Mouse (Mus musculus) kidney, embryonic 14.5 days (tissue): ENCODE measurements around the gene Adamts14. TPM values are rescaled to one million over a fixed set of nuclear protein-coding genes. Genes with fewer than 3 reads are reported as not detected.
A peak's percentile ranks its signal among the peaks of the same experiment; 100 is the strongest.

Source experiments
- ATAC-seq: fragments of 200-750 bp; cut with Nextera tagmentation; 2 replicates; pipeline ENCODE4 v1.8.0; 2017; ENCODE audit warnings: moderate number of reproducible peaks, mild to moderate bottlenecking, moderate TSS enrichment, moderate library complexity; ENCODE audit not compliant: low FRiP score, low TSS enrichment
- H3K27ac ChIP-seq: fragments of 300-500 bp; sonication (generic); 2 replicates; pipeline ENCODE4 v1.5.1; 2014; ENCODE audit warnings: low read depth, mild to moderate bottlenecking, low read length, moderate library complexity, mixed read lengths
- H3K27me3 ChIP-seq: fragments of 300-500 bp; sonication (generic); 2 replicates; pipeline ENCODE4 v1.6.1; 2014; ENCODE audit warnings: mild to moderate bottlenecking, low read length; ENCODE audit not compliant: control insufficient read depth, insufficient read depth
- H3K36me3 ChIP-seq: fragments of 300-500 bp; sonication (generic); 2 replicates; pipeline ENCODE4 v1.6.1; 2014; ENCODE audit warnings: low read length, mixed read lengths; ENCODE audit not compliant: control insufficient read depth, insufficient read depth
- H3K4me1 ChIP-seq: fragments of 300-500 bp; sonication (generic); 2 replicates; pipeline ENCODE4 v1.6.1; 2014; ENCODE audit warnings: low read length, mixed read lengths; ENCODE audit not compliant: control insufficient read depth, insufficient read depth
- H3K4me2 ChIP-seq: fragments of 300-500 bp; sonication (generic); replicated peaks from 2 replicates; pipeline ENCODE4 v1.6.1; 2014; ENCODE audit warnings: low read depth, mild to moderate bottlenecking, low read length
- H3K4me3 ChIP-seq: fragments of 300-500 bp; sonication (generic); 2 replicates; pipeline ENCODE4 v1.5.1; 2014; ENCODE audit warnings: mild to moderate bottlenecking, low read length
- H3K9ac ChIP-seq: fragments of 300-500 bp; sonication (generic); 2 replicates; pipeline ENCODE4 v1.6.1; 2014; ENCODE audit warnings: low read depth, mild to moderate bottlenecking, low read length, moderate library complexity
- H3K9me3 ChIP-seq: fragments of 300-500 bp; sonication (generic); 2 replicates; pipeline ENCODE4 v1.6.1; 2016; ENCODE audit warnings: low read length; ENCODE audit not compliant: control insufficient read depth
- WGBS: fragments of 180-500 bp; shearing (Covaris S2); extraction: QIAGEN DNeasy Blood & Tissue Kit; methylation state at CpG from one replicate; pipeline ENCODE4 v1.1.7; 2014; 5-methylcytosine and 5-hydroxymethylcytosine counted together
- polyA plus RNA-seq: library from polyadenylated mRNA; unstranded; fragments of >200 nt; fragmentation: Nextera tagmentation; extraction: Ambion mirVana; gene quantifications from 2 replicates; pipeline ENCODE4 v1.2.1, GENCODE M21; 2014

The Adamts14 gene
- polyA plus RNA-seq, 1 experiment from 2014 or later: 1.3 TPM

GRCm38 (mm10) chr10:61208114-61208684, 65.0 kb downstream of the Adamts14 start:
- Histone ChIP-seq H3K4me2 (no peak overlapping the region), H3K27ac (no peak overlapping the region), H3K9ac (no peak overlapping the region), H3K4me3 (no peak overlapping the region), H3K4me1 (no peaks in the 10 kb centered on the region), H3K27me3 (no peaks in the 10 kb centered on the region), H3K9me3 (no peaks in the 10 kb centered on the region), H3K36me3 (no peaks in the 10 kb centered on the region)
- ATAC-seq: no peak
- 82% methylated on average over 9 of the region's 9 CpGs for WGBS

DNA sequence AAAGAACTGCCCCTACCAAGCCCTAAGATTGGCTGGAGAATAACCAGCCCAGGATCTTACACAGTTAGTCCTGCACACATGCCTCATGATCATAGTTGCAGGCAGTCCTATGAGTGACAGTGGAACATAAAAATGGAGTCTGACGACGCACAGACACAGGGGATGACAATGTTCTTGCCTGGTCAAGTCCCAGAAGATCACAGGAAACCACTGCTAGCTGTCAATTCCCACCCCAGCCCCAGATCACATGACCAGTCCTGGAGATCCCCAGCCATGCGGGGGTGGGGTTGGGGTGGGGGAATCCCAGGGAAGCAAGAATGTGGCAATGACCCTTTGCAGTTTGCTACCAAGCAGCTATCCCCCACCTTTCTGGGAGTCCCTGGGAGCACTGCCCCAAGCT, 69.3 kb downstream of the Adamts14 start:
- Histone ChIP-seq H3K4me3 (no peak overlapping the region), H3K9me3 (no peaks in the 10 kb centered on the region), H3K4me1 (no peaks in the 10 kb centered on the region), H3K27ac (no peak overlapping the region), H3K4me2 (no peak overlapping the region), H3K9ac (no peak overlapping the region), H3K36me3 (no peaks in the 10 kb centered on the region), H3K27me3 (no peaks in the 10 kb centered on the region)
- WGBS: 53% methylated on average over 3 of the region's 3 CpGs
- ATAC-seq: no peak

DNA sequence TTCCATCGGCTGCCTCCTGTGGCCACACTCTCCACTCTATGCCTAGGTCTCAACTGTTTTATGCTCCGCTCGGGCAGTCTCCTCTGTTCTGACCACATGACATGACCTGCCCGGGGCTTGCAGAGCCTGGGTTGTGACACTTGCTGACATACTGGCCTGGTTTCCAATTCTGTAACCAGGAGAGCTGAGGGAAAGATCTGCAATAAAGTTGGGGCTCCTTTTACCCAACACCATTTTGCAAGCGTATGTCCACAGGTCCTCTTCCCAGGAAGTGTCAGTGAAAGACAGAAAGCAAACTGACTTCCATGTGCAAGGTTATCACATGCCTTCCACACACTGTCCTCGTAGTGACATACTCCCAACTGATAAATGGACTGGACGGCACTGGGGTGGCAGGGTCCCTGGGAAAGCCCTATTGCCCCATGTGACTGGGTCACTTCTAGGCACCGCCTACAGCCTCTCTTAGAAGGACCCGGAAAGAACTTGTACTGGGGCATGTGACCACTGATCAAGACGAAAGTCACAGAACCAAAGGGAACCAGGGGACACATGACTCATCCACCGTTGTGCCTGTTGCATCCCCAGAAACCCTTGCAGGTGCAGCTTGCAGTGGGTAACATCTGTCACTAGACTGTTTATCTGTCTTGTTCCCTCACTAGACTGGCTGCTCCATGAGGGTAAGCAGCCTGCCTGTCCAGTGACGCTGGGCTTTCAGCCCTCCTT, 71.5 kb downstream of the Adamts14 start:
- Histone ChIP-seq H3K4me3 (no peak overlapping the region), H3K9ac (no peak overlapping the region), H3K4me2 (no peak overlapping the region), H3K9me3 (no peaks in the 10 kb centered on the region), H3K4me1 (no peaks in the 10 kb centered on the region), H3K36me3 (no peaks in the 10 kb centered on the region), H3K27ac (no peak overlapping the region), H3K27me3 (no peaks in the 10 kb centered on the region)
- ATAC-seq: no peak
- 74% methylated on average over 12 of the region's 12 CpGs for WGBS

DNA sequence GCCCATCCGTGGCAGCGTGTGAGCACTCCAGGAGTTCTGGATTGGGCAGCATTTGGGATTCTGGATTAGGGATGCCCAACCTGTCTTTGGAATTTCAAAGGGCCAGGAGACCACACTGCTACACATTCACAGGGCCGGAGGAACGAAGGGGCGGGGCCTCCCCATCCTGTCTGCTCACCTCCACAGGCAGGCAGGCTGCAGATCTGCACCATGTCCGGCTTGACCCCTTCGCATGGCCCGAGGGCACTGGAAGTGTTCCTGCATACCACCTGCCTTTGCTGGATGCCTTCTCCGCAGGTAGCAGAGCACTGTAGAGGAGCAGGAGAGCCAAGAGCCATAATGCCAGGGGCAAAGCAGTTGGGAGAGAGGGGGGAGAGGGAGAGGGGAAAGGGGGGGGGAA, 72.2 kb downstream of the Adamts14 start:
- Histone ChIP-seq H3K9me3 (no peaks in the 10 kb centered on the region), H3K27ac (no peak overlapping the region), H3K36me3 (no peaks in the 10 kb centered on the region), H3K9ac (no peak overlapping the region), H3K4me1 (no peaks in the 10 kb centered on the region), H3K4me2 (no peak overlapping the region), H3K4me3 (no peak overlapping the region), H3K27me3 (no peaks in the 10 kb centered on the region)
- ATAC-seq: no peak
- WGBS: 44% methylated on average over 9 of the region's 9 CpGs

- H3K4me2 ChIP-seq: no peak overlapping the region
- WGBS: 84% methylated on average over 7 of the region's 7 CpGs
These were observed 72.9 kb downstream of the Adamts14 start for GRCm38 (mm10) chr10:61200232-61200820.

GRCm38 (mm10) chr10:61199566-61200213, 73.5 kb downstream of the Adamts14 start:
- no peak overlapping the region for H3K27ac ChIP-seq
- WGBS: 27% methylated on average over 11 of the region's 11 CpGs
- no peaks in the 10 kb centered on the region for H3K4me1 ChIP-seq
- H3K9me3 ChIP-seq: no peaks in the 10 kb centered on the region
- no peak overlapping the region for H3K4me2 ChIP-seq
- H3K27me3 ChIP-seq: no peaks in the 10 kb centered on the region
- H3K9ac ChIP-seq: no peak overlapping the region
- H3K36me3 ChIP-seq: no peaks in the 10 kb centered on the region
- H3K4me3 ChIP-seq: no peak overlapping the region
- peak; percentile 46; the same call in 1 of the 2 replicates for ATAC-seq

More at GRCm38 (mm10) chr10:61200232-61200820, 72.9 kb downstream of the Adamts14 start:
- no peak overlapping the region for H3K9ac ChIP-seq
- H3K4me1 ChIP-seq: no peaks in the 10 kb centered on the region
- H3K27ac ChIP-seq: no peak overlapping the region
- H3K4me3 ChIP-seq: no peak overlapping the region
- ATAC-seq: no peak
- no peaks in the 10 kb centered on the region for H3K36me3 ChIP-seq
- H3K9me3 ChIP-seq: no peaks in the 10 kb centered on the region
- no peaks in the 10 kb centered on the region for H3K27me3 ChIP-seq

DNA sequence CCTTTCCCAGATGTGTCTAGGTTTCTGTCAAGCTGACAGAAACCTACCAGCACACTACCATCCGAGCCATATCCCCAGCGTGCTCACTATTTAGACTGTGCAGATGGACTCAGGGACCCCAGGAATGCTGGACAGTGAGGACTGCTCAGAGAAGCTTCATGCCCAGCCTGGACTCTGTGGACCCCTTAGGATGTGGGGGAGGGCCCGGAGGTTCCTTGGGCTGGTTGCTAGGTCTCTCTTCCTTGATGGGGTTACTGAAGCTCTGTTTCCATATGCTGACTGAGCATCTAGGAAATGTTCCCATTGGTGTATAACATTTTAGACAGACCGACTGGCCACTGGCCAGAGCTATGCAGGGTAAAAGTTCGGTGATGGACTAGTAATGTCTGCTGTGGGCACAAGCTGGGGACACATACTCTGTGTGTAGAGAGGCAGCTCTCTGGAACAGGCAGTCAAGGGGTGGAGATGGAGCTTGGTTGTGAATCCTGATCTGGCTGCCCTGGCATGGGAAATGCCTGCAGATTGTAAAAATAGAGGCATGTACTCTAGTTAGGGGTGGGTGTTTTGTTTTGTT, 77.4 kb downstream of the Adamts14 start:
- no peak overlapping the region for H3K27ac ChIP-seq
- H3K9me3 ChIP-seq: no peaks in the 10 kb centered on the region
- no peak overlapping the region for H3K4me2 ChIP-seq
- H3K36me3 ChIP-seq: no peaks in the 10 kb centered on the region
- ATAC-seq: no peak
- no peak overlapping the region for H3K9ac ChIP-seq
- H3K27me3 ChIP-seq: no peaks in the 10 kb centered on the region
- 76% methylated on average over 5 of the region's 5 CpGs for WGBS
- H3K4me3 ChIP-seq: no peak overlapping the region
- no peaks in the 10 kb centered on the region for H3K4me1 ChIP-seq

GRCm38 (mm10) chr10:61195216-61195615, 78.0 kb downstream of the Adamts14 start:
- WGBS: 78% methylated on average over 8 of the region's 8 CpGs
- Histone ChIP-seq H3K27ac (no peak overlapping the region), H3K9ac (no peak overlapping the region), H3K4me3 (no peak overlapping the region), H3K9me3 (no peaks in the 10 kb centered on the region), H3K36me3 (no peaks in the 10 kb centered on the region), H3K4me1 (no peaks in the 10 kb centered on the region), H3K27me3 (no peaks in the 10 kb centered on the region), H3K4me2 (no peak overlapping the region)
- ATAC-seq: no peak
